Comparison of ENCODE assay signal across 8 mouse cellular contexts in the genomic region with DNA sequence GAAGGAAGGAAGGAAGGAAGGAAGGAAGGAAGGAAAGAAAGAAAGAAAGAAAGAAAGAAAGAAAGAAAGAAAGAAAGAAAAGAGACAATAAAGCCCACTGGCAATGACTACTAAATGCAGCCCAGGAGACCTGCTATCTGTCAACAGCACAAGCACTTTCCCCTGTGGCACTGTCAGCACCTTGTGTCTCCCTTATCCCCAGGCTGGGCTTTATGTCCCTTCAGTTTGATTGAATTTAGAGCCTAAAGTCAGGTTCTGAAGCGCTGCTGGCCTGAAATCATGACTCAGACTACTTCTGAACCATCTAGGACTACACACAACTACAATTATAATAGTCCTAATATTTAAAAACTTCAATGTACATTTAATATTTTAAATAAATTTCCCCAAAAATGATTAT. TPM values are rescaled to one million over a fixed set of nuclear protein-coding genes. Genes with fewer than 3 reads are reported as not detected.
DNase-seq lines count a peak whose midpoint lies in the region; ATAC-seq and TF ChIP-seq lines count a peak whose summit lies in the region.

No protein-coding gene starts in this region.

- H3K9me3 ChIP-seq in heart, postnatal 0 days (replicated peaks; ENCODE audit: control insufficient read depth, low read length): no peaks in the 10 kb centered on the region
- H3K9me3 ChIP-seq in hindbrain, embryonic 14.5 days (ENCODE audit: control insufficient read depth, low read length): no peaks in the 10 kb centered on the region

- no peak overlapping the region for H3K9ac ChIP-seq in heart, postnatal 0 days (replicated peaks; ENCODE audit: low read depth, low read length)
- no peak overlapping the region for H3K9ac ChIP-seq in hindbrain, embryonic 14.5 days

- H3K4me2 ChIP-seq in heart, postnatal 0 days (ENCODE audit: low read depth, low read length): peak overlapping the region; percentile 66
- peak overlapping the region; percentile 73 for H3K4me2 ChIP-seq in hindbrain, embryonic 14.5 days (replicated peaks)

- no peak for TF ChIP-seq EP300 in heart, postnatal 0 days (IDR thresholded peaks at IDR 0.05; ENCODE audit: low read depth)

- TF ChIP-seq POLR2A in bone marrow, adult 2 months (IDR thresholded peaks at IDR 0.05; ENCODE audit: borderline replicate concordance, control insufficient read depth, low read depth, low read length): no peak

- H3K4me3 ChIP-seq in heart, postnatal 0 days (ENCODE audit: low read depth, low read length): no peak overlapping the region
- peak overlapping the region; percentile 71 for H3K4me3 ChIP-seq in bone marrow, adult 2 months (replicated peaks; ENCODE audit: control insufficient read depth, low read depth, low read length)
- H3K4me3 ChIP-seq in hindbrain, embryonic 14.5 days (replicated peaks; ENCODE audit: low read length): no peak overlapping the region

- ATAC-seq in heart, postnatal 0 days (ENCODE audit: insufficient read depth, low read depth): no peak
- no peak for ATAC-seq in hindbrain, embryonic 14.5 days (ENCODE audit: low FRiP score)
- ATAC-seq in megakaryocyte progenitor cell, adult 5-6 weeks (replicated peaks; ENCODE audit: poor library complexity): peak; percentile 38; the same call in 1 of the 2 replicates

- no peaks in the 10 kb centered on the region for H3K27me3 ChIP-seq in heart, postnatal 0 days (ENCODE audit: control insufficient read depth, insufficient read depth, low read length)
- H3K27me3 ChIP-seq in hindbrain, embryonic 14.5 days (ENCODE audit: control insufficient read depth, insufficient read depth, low read length): no peaks in the 10 kb centered on the region

- no peak overlapping the region for H3K27ac ChIP-seq in heart, postnatal 0 days (ENCODE audit: low read depth)
- peak overlapping the region; percentile 45; the same call in 1 of the 2 replicates for H3K27ac ChIP-seq in bone marrow, adult 2 months (ENCODE audit: control insufficient read depth, insufficient read depth, low read depth, low read length, poor library complexity)
- no peak overlapping the region for H3K27ac ChIP-seq in hindbrain, embryonic 14.5 days

- no peak for DNase-seq in heart, postnatal 0 days (ENCODE audit: low spot score)
- DNase-seq in heart, adult 11 months: no peak
- DNase-seq in hindbrain, embryonic 14.5 days (ENCODE audit: low spot score): no peak
- no peak for DNase-seq in spleen, adult 12 weeks (ENCODE audit: low spot score)
- no peak for DNase-seq in layer of hippocampus, postnatal 14 days (ENCODE audit: low spot score in 2 of 2)
- no peak for DNase-seq in yolk sac, embryonic 10.5 days (ENCODE audit: low spot score)

- TF ChIP-seq CTCF in heart, postnatal 0 days (IDR thresholded peaks at IDR 0.05; ENCODE audit: low read depth): no peak
- TF ChIP-seq CTCF in bone marrow, adult 2 months (IDR thresholded peaks at IDR 0.05; ENCODE audit: control insufficient read depth, insufficient read depth, low read length): no peak

- WGBS in heart, postnatal 0 days: 36% methylated on average over 1 of the region's 1 CpGs
- 56% methylated on average over 1 of the region's 1 CpGs for WGBS in bone marrow, adult 2 months
- 91% methylated on average over 1 of the region's 1 CpGs for WGBS in hindbrain, embryonic 14.5 days

- H3K36me3 ChIP-seq in heart, postnatal 0 days (replicated peaks; ENCODE audit: control insufficient read depth, insufficient read depth, low read length): peaks cover 21% of the 10 kb centered on the region
- H3K36me3 ChIP-seq in hindbrain, embryonic 14.5 days (replicated peaks; ENCODE audit: control insufficient read depth, insufficient read depth): peaks cover 19% of the 10 kb centered on the region

- peaks cover 10% of the 10 kb centered on the region for H3K4me1 ChIP-seq in heart, postnatal 0 days (ENCODE audit: control insufficient read depth, insufficient read depth)
- H3K4me1 ChIP-seq in bone marrow, adult 2 months (ENCODE audit: control insufficient read depth, insufficient read depth, low read length): peaks cover 1% of the 10 kb centered on the region; the same call in 1 of the 2 replicates
- H3K4me1 ChIP-seq in hindbrain, embryonic 14.5 days (replicated peaks; ENCODE audit: control insufficient read depth, insufficient read depth, low read length): peaks cover 17% of the 10 kb centered on the region

RNA-seq across cellular contexts. Expression of a gene that starts 1.7 kb away (rescaled TPM):
- total RNA-seq in heart, postnatal 0 days (2014; rRNA removed; ENCODE audit: low replicate concordance): 126 and 129 TPM in 2 replicates
- 172 and 173 TPM in 2 replicates for polyA plus RNA-seq in heart, postnatal 0 days (2015; fragmentation: Nextera tagmentation; extraction: Ambion mirVana)
- polyA plus RNA-seq in bone marrow, adult 2 months (2011; ENCODE audit: insufficient read depth, insufficient read length, low replicate concordance, missing spikeins): 134 TPM in 2 replicates
- polyA plus RNA-seq in hindbrain, embryonic 14.5 days (2014; fragmentation: Nextera tagmentation; extraction: Ambion mirVana): 297 and 309 TPM in 2 replicates
- 139 and 152 TPM in 2 replicates for total RNA-seq in megakaryocyte progenitor cell, adult 5-6 weeks (2015)
- total RNA-seq in megakaryocyte progenitor cell, adult 5-6 weeks (2017): 135 and 152 TPM in 2 replicates
- total RNA-seq in layer of hippocampus, postnatal 14 days (2021): 100 to 1,000 TPM; 455 to 462 TPM

RNA-seq across cellular contexts. Expression of a gene that starts 15.1 kb away (rescaled TPM):
- 30.9 and 75.4 TPM in 2 replicates for total RNA-seq in heart, postnatal 0 days (2014; rRNA removed; ENCODE audit: low replicate concordance)
- 29.4 and 32.4 TPM in 2 replicates for polyA plus RNA-seq in heart, postnatal 0 days (2015; fragmentation: Nextera tagmentation; extraction: Ambion mirVana)
- 13.0 and 14.7 TPM in 2 replicates for polyA plus RNA-seq in bone marrow, adult 2 months (2011; ENCODE audit: insufficient read depth, insufficient read length, low replicate concordance, missing spikeins)
- polyA plus RNA-seq in hindbrain, embryonic 14.5 days (2014; fragmentation: Nextera tagmentation; extraction: Ambion mirVana): 28.2 and 28.7 TPM in 2 replicates
- total RNA-seq in megakaryocyte progenitor cell, adult 5-6 weeks (2015): 18.4 and 23.9 TPM in 2 replicates
- 17.7 and 34.6 TPM in 2 replicates for total RNA-seq in megakaryocyte progenitor cell, adult 5-6 weeks (2017)
- total RNA-seq in layer of hippocampus, postnatal 14 days (2021): 10 to 100 TPM; 49.9 to 51.9 TPM

RNA-seq across cellular contexts. Expression of a gene that starts 47.6 kb away (rescaled TPM):
- 0.31 TPM in 1 of 2 replicates, not detected in the other for total RNA-seq in heart, postnatal 0 days (2014; rRNA removed; ENCODE audit: low replicate concordance)
- polyA plus RNA-seq in heart, postnatal 0 days (2015; fragmentation: Nextera tagmentation; extraction: Ambion mirVana): 0.26 and 0.58 TPM in 2 replicates
- not detected in 2 replicates for polyA plus RNA-seq in bone marrow, adult 2 months (2011; ENCODE audit: insufficient read depth, insufficient read length, low replicate concordance, missing spikeins)
- polyA plus RNA-seq in hindbrain, embryonic 14.5 days (2014; fragmentation: Nextera tagmentation; extraction: Ambion mirVana): 17.8 and 22.1 TPM in 2 replicates
- total RNA-seq in megakaryocyte progenitor cell, adult 5-6 weeks (2015): not detected in 2 replicates
- not detected in 2 replicates for total RNA-seq in megakaryocyte progenitor cell, adult 5-6 weeks (2017)
- 10 to 100 TPM; 50.4 to 51.5 TPM for total RNA-seq in layer of hippocampus, postnatal 14 days (2021)

Comparison
In these comparisons a context has a peak if more than half of its experiments do, and no peak if none do; other contexts are left out.
1. RNA of a gene that starts 47.6 kb away (total RNA-seq): 50.4 to 51.5 TPM in layer of hippocampus, postnatal 14 days; 0.31 TPM in heart, postnatal 0 days and not detected in megakaryocyte progenitor cell, adult 5-6 weeks; every median in the first group is over 10 times any median in the second.